Mouse (Mus musculus) left cerebral cortex, adult 11 months (tissue): ENCODE measurements around the gene Zmiz1.

ENCODE experiments used
- DNase-seq: peaks from one replicate; pipeline ENCODE4 v3.0.0; 2022; ENCODE audit warnings: low spot score

The Zmiz1 gene

GRCm38 (mm10) chr14:25559907-25560306 is 100.9 kb downstream of the Zmiz1 start:
- DNase-seq, result no peak

- no peak for DNase-seq
These were observed 101.9 kb downstream of the Zmiz1 start for GRCm38 (mm10) chr14:25560841-25561240.

GRCm38 (mm10) chr14:25561716-25562115 is 102.7 kb downstream of the Zmiz1 start:
- DNase-seq, result no peak

GRCm38 (mm10) chr14:25562447-25562846 is 103.5 kb downstream of the Zmiz1 start:
- no peak for DNase-seq

- no peak for DNase-seq
These were observed 103.9 kb downstream of the Zmiz1 start for GRCm38 (mm10) chr14:25562909-25563308.

- no peak for DNase-seq
These were observed 105.6 kb downstream of the Zmiz1 start for GRCm38 (mm10) chr14:25564577-25564976.

- peak; percentile 80 for DNase-seq
These were observed 106.5 kb downstream of the Zmiz1 start for GRCm38 (mm10) chr14:25565344-25566088.

GRCm38 (mm10) chr14:25567245-25567644 is 108.3 kb downstream of the Zmiz1 start:
- no peak for DNase-seq

GRCm38 (mm10) chr14:25567837-25568236 is 108.9 kb downstream of the Zmiz1 start:
- no peak for DNase-seq

- no peak for DNase-seq
These were observed 115.3 kb downstream of the Zmiz1 start for GRCm38 (mm10) chr14:25574047-25574870.

- no peak for DNase-seq
These were observed 117.7 kb downstream of the Zmiz1 start for GRCm38 (mm10) chr14:25576642-25577041.

GRCm38 (mm10) chr14:25577431-25577830 is 118.4 kb downstream of the Zmiz1 start:
- DNase-seq, result no peak

- no peak for DNase-seq
These were observed 120.6 kb downstream of the Zmiz1 start for GRCm38 (mm10) chr14:25579597-25579996.

- no peak for DNase-seq
These were observed 121.4 kb downstream of the Zmiz1 start for GRCm38 (mm10) chr14:25580397-25580796.

GRCm38 (mm10) chr14:25582603-25583002 is 123.6 kb downstream of the Zmiz1 start:
- DNase-seq, result no peak

- DNase-seq, result no peak
These were observed 124.9 kb downstream of the Zmiz1 start for GRCm38 (mm10) chr14:25583899-25584298.

- DNase-seq, result no peak
These were observed 126.7 kb downstream of the Zmiz1 start for GRCm38 (mm10) chr14:25585545-25586301.

GRCm38 (mm10) chr14:25586846-25587486 is 128.0 kb downstream of the Zmiz1 start:
- no peak for DNase-seq

- DNase-seq, result no peak
These were observed 128.6 kb downstream of the Zmiz1 start for GRCm38 (mm10) chr14:25587487-25588001.

- DNase-seq, result no peak
These were observed 129.2 kb downstream of the Zmiz1 start for GRCm38 (mm10) chr14:25588156-25588555.
